Mouse (Mus musculus): ENCODE results near the gene Pdk2. TPM values are rescaled to one million over a fixed set of nuclear protein-coding genes. Genes with fewer than 3 reads are reported as not detected.

The Pdk2 gene
- total RNA-seq, 1 experiment from 2014 or later, result 3.7 TPM

- no peak for ATAC-seq (replicated peaks; ENCODE audit: low read depth, poor library complexity, severe bottlenecking)
Measured at GRCm38 (mm10) chr11:94991641-94992479, 49.3 kb downstream of the Pdk2 start.

DNA sequence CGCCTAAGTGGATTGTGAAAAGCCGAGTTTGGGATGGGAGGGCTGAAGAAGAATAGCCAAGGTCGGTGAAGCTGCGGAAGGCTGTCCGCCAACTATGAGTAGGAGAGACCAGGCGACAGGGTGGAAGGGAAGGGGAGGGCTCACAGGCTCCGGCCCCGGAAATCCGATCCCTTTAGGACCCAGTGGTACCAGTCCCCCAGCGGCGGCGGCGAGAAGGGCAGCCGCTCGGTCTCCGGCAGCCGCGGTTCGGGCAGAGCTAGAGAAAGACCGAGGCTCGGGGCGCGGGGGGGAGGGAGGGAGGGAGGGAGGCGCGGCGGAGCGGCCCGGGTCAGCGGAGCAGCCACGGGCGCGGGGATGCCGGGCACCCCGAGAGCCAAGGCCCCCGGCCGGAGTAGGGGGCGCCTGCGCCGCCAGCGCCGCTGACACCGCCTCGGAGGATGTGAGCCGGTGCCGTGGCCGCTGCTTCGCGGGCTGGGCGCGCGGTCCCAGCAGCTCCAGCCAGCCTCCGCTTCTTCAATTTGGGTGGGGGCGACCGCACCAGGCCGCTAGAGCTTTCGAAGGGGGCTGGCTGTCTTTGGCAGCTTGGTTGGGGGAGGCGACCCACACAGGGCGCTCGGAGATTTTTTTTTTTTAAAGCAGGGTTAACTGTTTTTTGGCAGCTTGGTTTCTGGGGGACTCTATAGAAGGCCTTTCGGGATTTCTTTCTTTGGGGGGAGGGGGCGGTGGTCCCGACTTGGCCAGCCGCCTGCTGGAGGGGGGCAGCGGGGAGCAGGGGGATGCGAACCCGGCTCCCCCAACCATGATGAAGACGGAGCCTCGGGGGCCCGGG is 50.2 kb downstream of the Pdk2 start, which contains the start of gene Ppp1r9b:
Gene Ppp1r9b (plus strand): TSS at position 287 of the 829 bp plus-strand sequence.
- ATAC-seq (replicated peaks; ENCODE audit: low read depth, poor library complexity, severe bottlenecking), result peak; percentile 59

GRCm38 (mm10) chr11:94990102-94990748 is 50.9 kb downstream of the Pdk2 start:
- ATAC-seq (replicated peaks; ENCODE audit: low read depth, poor library complexity, severe bottlenecking), result no peak

- ATAC-seq (replicated peaks; ENCODE audit: low read depth, poor library complexity, severe bottlenecking), result peak; percentile 59
Measured at GRCm38 (mm10) chr11:94989562-94990017, 51.6 kb downstream of the Pdk2 start.

GRCm38 (mm10) chr11:94988780-94989561 is 52.2 kb downstream of the Pdk2 start:
- no peak for ATAC-seq (replicated peaks; ENCODE audit: low read depth, poor library complexity, severe bottlenecking)

DNA sequence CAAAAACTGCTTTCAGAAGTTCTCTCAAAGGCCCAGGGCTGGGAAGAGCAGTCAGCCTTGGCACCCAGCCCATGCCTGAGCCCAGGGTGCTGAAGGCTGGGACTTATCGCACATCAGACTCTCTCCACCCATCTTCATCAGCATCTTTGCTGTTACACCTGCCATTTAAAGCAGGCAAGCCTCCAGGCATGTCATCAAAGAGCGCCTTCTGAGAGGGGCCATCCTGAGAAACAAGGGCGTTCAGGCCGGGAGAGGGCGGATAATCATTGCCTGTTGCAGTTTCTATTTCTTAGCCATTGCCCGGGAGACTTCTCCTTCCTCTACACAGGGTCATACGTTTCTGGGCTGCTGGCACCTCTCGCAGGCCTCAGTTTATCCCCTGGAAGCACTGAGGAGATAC is 53.3 kb downstream of the Pdk2 start:
- no peak for ATAC-seq (replicated peaks; ENCODE audit: low read depth, poor library complexity, severe bottlenecking)

GRCm38 (mm10) chr11:94987341-94987740 is 53.8 kb downstream of the Pdk2 start:
- no peak for ATAC-seq (replicated peaks; ENCODE audit: low read depth, poor library complexity, severe bottlenecking)

GRCm38 (mm10) chr11:94986435-94986834 is 54.7 kb downstream of the Pdk2 start:
- no peak for ATAC-seq (replicated peaks; ENCODE audit: low read depth, poor library complexity, severe bottlenecking)

DNA sequence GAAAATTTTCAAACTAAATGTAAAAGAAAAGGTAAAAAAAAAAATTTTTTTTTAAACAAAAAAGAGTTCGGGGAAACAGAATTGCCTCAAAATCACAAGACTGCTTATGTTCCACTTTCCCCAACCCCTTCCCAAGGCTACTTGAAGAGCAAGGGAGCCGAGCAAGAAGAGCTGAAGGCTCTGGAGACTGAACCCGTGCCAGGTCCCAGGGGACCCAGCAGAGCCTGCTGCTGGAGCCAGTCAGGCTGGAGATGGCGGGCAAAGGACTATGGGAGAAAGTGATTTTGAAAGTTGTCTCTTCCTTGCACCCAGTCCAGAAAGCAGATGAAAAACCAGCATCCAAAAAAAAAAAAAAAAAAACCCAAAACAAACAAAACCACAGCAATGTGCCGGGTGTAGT is 55.3 kb downstream of the Pdk2 start:
- ATAC-seq (replicated peaks; ENCODE audit: low read depth, poor library complexity, severe bottlenecking), result no peak

DNA sequence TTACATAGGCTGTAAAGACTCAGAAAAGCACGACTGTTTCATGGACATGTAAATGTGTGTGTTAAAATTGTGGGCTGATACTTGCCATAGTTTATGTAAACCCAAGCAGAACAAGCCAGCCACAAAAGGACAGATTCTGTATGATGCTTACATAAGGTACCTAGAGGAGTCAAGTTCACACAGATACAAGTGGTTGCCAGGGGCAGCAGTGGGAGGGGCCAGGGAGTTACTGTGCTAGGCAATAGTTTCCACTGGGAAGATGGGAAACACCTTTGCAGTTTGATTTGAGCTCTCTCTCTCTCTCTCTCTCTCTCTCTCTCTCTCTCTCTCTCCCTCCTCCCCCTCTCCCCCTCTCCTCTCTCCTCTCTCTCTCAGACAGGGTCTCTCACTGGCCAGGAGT is 56.0 kb downstream of the Pdk2 start:
- ATAC-seq (replicated peaks; ENCODE audit: low read depth, poor library complexity, severe bottlenecking), result no peak

GRCm38 (mm10) chr11:94979462-94980179 is 61.5 kb downstream of the Pdk2 start:
- peak; percentile 28; the same call in 1 of the 2 replicates for ATAC-seq (replicated peaks; ENCODE audit: low read depth, poor library complexity, severe bottlenecking)

DNA sequence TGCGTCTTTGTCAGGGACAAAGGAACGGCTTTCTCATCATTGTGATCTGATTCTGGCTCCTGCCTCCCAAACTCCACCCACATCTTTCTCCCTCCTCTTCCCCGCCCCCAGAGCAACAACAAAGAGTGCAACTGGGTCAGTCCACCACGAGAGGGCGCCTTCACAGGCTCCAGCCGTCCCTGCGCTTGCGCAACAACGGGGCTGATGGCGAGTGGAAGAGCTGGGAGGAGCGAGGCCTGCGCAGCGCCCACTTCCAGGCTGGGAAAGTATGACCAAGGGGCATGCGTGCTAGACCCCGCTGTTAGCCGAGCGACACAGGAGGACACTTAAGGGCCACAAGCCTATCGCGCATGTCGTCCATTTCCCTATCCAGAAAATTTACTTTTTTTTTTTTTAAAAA is 62.2 kb downstream of the Pdk2 start:
- peak; percentile 99 for ATAC-seq (replicated peaks; ENCODE audit: low read depth, poor library complexity, severe bottlenecking)

DNA sequence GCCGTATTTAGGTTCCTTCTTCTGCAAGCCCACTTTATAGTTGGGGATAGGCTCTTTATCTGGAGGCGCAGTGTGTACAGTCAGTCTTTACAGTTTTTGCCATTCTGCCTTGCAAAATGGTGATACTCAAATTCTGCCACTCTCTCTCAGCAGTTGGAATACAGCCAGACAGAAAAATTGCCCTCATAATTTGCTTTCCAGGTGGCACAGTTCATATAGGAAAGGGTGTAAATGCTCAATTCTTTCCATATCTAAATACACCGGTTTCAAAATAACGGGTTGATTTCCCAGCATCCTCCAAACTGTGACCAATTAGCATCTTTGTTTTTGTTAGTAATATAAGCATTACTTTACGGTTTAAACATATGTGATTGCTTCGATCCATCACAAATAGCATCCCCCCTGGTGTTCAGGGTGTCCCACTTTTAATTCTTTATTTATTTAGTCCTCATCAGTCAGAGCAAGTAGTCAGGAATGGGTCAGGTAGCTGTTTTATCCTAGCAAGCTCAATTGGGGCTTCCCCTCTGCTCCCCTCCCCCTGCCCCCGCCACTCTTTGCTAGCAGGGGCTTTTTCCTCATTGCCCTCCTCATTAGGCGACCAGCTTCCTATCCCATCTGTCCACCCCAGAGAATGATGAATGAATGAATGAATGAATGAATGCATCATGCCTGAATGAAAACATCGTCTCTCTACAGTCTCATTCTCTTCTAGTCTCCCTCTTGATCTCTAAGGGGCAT is 62.8 kb downstream of the Pdk2 start:
- ATAC-seq (replicated peaks; ENCODE audit: low read depth, poor library complexity, severe bottlenecking), result no peak

Other genes starting within 250 kb of the Pdk2 start
- not detected in 2 replicates for gene Col1a1, start 105.1 kb downstream of the Pdk2 start, total RNA-seq (2017)
- gene Hils1, start 73.8 kb downstream of the Pdk2 start, total RNA-seq (2017), result not detected in 2 replicates
- gene Sgca, start 65.0 kb downstream of the Pdk2 start, total RNA-seq (2017), result not detected in 2 replicates
- gene Ppp1r9b, start 50.3 kb downstream of the Pdk2 start, total RNA-seq (2017), result 145 and 164 TPM in 2 replicates
- gene Samd14, start 31.5 kb downstream of the Pdk2 start, total RNA-seq (2017), result 15.5 and 16.6 TPM in 2 replicates
- gene Itga3, start 35.4 kb upstream of the Pdk2 start, total RNA-seq (2017), result 0.05 TPM in 1 of 2 replicates, not detected in the other
- not detected in 2 replicates for gene Dlx3, start 78.8 kb upstream of the Pdk2 start, total RNA-seq (2017)
- not detected in 2 replicates for gene Dlx4, start 104.9 kb upstream of the Pdk2 start, total RNA-seq (2017)
- gene Tac4, start 220.2 kb upstream of the Pdk2 start, total RNA-seq (2017), result not detected in 2 replicates